Mouse (Mus musculus): ENCODE results near the gene Ppat. TPM values are rescaled to one million over a fixed set of nuclear protein-coding genes. Genes with fewer than 3 reads are reported as not detected.

Ppat gene
- total and polyA plus RNA-seq, 3 experiments: 103 to 180 (median 110) TPM

DNA sequence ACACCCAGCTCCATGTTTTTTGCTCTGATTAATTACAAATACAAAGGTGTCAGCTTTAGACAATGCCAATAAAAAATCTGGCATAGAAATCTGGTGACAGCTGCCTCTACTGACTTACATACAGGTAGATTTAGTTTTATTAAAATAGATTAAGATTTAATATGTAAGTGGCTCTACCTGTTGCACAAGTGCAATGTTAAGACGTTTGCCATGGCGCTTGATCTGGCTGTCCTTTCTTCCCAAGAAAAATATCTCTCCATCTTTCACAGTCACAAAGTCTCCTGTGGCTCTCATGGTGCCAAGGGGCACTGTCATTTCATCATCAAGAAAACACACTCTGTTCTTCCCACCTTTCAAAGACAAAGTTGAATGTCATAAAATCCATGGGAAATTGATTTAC lies 64.4 kb downstream of the Ppat start:
- no peak overlapping the region for H3K4me3 ChIP-seq (ENCODE audit: control insufficient read depth in 1 of 2, insufficient read depth in 1 of 2, low read depth in 2 of 2, low read length in 2 of 2)
- H3K9me3 ChIP-seq (replicated peaks; ENCODE audit: insufficient read depth, low read length): no peaks in the 10 kb centered on the region
- no peaks in the 10 kb centered on the region for H3K79me2 ChIP-seq (ENCODE audit: control insufficient read depth, insufficient read depth, low read length, poor library complexity)
- no peak overlapping the region for H3K9ac ChIP-seq (ENCODE audit: control insufficient read depth, low read depth, low read length, poor library complexity, severe bottlenecking)
- H3K27me3 ChIP-seq (ENCODE audit: control insufficient read depth in 1 of 2, insufficient read depth in 2 of 2, low read length in 2 of 2): no peaks in the 10 kb centered on the region
- TF ChIP-seq CHD2 (IDR thresholded peaks at IDR 0.05; ENCODE audit: low read length) (no peak), E2F4 (IDR thresholded peaks at IDR 0.05; ENCODE audit: borderline replicate concordance, low read depth, low read length) (no peak), NELFE (IDR thresholded peaks at IDR 0.05; ENCODE audit: low read depth, low read length) (no peak), BHLHE40 (IDR thresholded peaks at IDR 0.05; ENCODE audit: borderline replicate concordance, low read depth, low read length) (no peak), POLR2AphosphoS5 (IDR thresholded peaks at IDR 0.05; ENCODE audit: borderline replicate concordance, low read depth, low read length) (no peak), ELF1 (IDR thresholded peaks at IDR 0.05; ENCODE audit: low read depth, low read length) (no peak), MAX (IDR thresholded peaks at IDR 0.05; ENCODE audit: low read length) (no peak)
- H3K27ac ChIP-seq (ENCODE audit: control insufficient read depth, low read depth, low read length): no peak overlapping the region
- no peak for DNase-seq (ENCODE audit: low read depth, low spot score)
- no peaks in the 10 kb centered on the region for H3K4me1 ChIP-seq (ENCODE audit: control insufficient read depth in 1 of 2, insufficient read depth in 2 of 2, low read length in 2 of 2)
- H3K36me3 ChIP-seq (ENCODE audit: control insufficient read depth in 1 of 2, insufficient read depth in 2 of 2, low read length in 2 of 2): peaks cover 0 to 12% of the 10 kb centered on the region in 2 experiments; a peak in 2 of 4 replicates

DNA sequence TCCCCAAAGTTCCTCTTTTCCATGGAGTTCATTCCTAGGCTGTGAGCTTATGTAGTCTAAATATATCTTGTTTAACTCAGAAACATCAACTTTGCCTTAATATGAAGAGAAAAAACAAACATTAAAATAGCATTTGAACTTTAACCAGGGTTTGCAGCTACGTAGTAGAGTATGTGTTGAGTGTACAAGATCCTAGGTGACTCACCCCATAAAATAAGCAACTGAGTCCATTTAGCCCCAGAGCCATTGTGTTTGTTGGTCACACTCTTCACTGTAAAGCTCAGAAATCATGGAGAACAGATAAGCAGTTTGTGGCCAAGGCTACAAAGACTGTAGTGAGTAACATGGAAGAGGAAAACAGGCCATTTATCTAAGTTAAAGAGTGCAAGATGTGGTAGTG lies 67.3 kb downstream of the Ppat start:
- Histone ChIP-seq H3K4me1 (ENCODE audit: control insufficient read depth in 1 of 2, insufficient read depth in 2 of 2, low read length in 2 of 2) (no peaks in the 10 kb centered on the region), H3K27ac (ENCODE audit: control insufficient read depth, low read depth, low read length) (no peak overlapping the region), H3K9me3 (replicated peaks; ENCODE audit: insufficient read depth, low read length) (no peaks in the 10 kb centered on the region), H3K27me3 (ENCODE audit: control insufficient read depth in 1 of 2, insufficient read depth in 2 of 2, low read length in 2 of 2) (no peaks in the 10 kb centered on the region), H3K79me2 (ENCODE audit: control insufficient read depth, insufficient read depth, low read length, poor library complexity) (no peaks in the 10 kb centered on the region), H3K9ac (ENCODE audit: control insufficient read depth, low read depth, low read length, poor library complexity, severe bottlenecking) (no peak overlapping the region), H3K4me3 (ENCODE audit: control insufficient read depth in 1 of 2, insufficient read depth in 1 of 2, low read depth in 2 of 2, low read length in 2 of 2) (no peak overlapping the region), H3K36me3 (ENCODE audit: control insufficient read depth in 1 of 2, insufficient read depth in 2 of 2, low read length in 2 of 2) (peaks cover 0 to 9% of the 10 kb centered on the region in 2 experiments; a peak in 2 of 4 replicates)
- TF ChIP-seq NRF1 (IDR thresholded peaks at IDR 0.05; ENCODE audit: insufficient read depth, low read depth, low read length, poor library complexity, severe bottlenecking): no peak
- TF ChIP-seq NELFE (IDR thresholded peaks at IDR 0.05; ENCODE audit: low read depth, low read length): no peak
- no peak for TF ChIP-seq MYB (IDR thresholded peaks at IDR 0.05; ENCODE audit: low read depth, low read length)
- no peak for TF ChIP-seq ELF1 (IDR thresholded peaks at IDR 0.05; ENCODE audit: low read depth, low read length)
- no peak for TF ChIP-seq SIN3A (IDR thresholded peaks at IDR 0.05; ENCODE audit: low read length)
- TF ChIP-seq RAD21 (IDR thresholded peaks at IDR 0.05; ENCODE audit: low read depth, low read length): no peak
- no peak for TF ChIP-seq POLR2AphosphoS2 (IDR thresholded peaks at IDR 0.05; ENCODE audit: low read length)
- no peak for TF ChIP-seq MEF2A (IDR thresholded peaks at IDR 0.05; ENCODE audit: extremely low read depth, insufficient replicate concordance, low read depth, low read length, poor library complexity, severe bottlenecking)
- no peak for TF ChIP-seq USF1 (IDR thresholded peaks at IDR 0.05; ENCODE audit: low read depth, low read length)
- TF ChIP-seq ZNF384 (IDR thresholded peaks at IDR 0.05; ENCODE audit: low read depth, low read length): no peak
- TF ChIP-seq E2F4 (IDR thresholded peaks at IDR 0.05; ENCODE audit: borderline replicate concordance, low read depth, low read length): no peak
- no peak for TF ChIP-seq RCOR1 (IDR thresholded peaks at IDR 0.05; ENCODE audit: low read depth, low read length)
- TF ChIP-seq POLR2AphosphoS5 (IDR thresholded peaks at IDR 0.05; ENCODE audit: borderline replicate concordance, low read depth, low read length): no peak
- TF ChIP-seq USF2 (IDR thresholded peaks at IDR 0.05; ENCODE audit: borderline replicate concordance in 1 of 2, insufficient read depth in 1 of 2, low read depth in 1 of 2, low read length in 2 of 2): no peak
- DNase-seq (ENCODE audit: low read depth, low spot score): no peak
